Mouse (Mus musculus): ENCODE results near the gene Chn1.

- TF ChIP-seq CTCF (IDR thresholded peaks at IDR 0.05) (no peak), EP300 (IDR thresholded peaks at IDR 0.05) (peak; percentile 56; the same call in 1 of the 2 replicates)
These were observed 120.9 kb downstream of the Chn1 start for GRCm38 (mm10) chr2:73654059-73654891.
